Mouse (Mus musculus) bone marrow macrophage, adult 2 months (primary cell): ENCODE data around the gene Aifm1.

Experiments
- CTCF ChIP-seq: IDR thresholded peaks from 2 replicates; pipeline ENCODE4 v1.5.1; 2012; ENCODE audit warnings: low read depth, mild to moderate bottlenecking, low read length, moderate library complexity
- POLR2A ChIP-seq: IDR thresholded peaks from 2 replicates; pipeline ENCODE4 v1.6.1; 2012; ENCODE audit warnings: mild to moderate bottlenecking, low read depth, low read length, borderline replicate concordance

- no peak for TF ChIP-seq CTCF
- no peak for TF ChIP-seq POLR2A
These were observed 71.8 kb downstream of the Aifm1 start for GRCm38 (mm10) chrX:48441548-48441947.
